Mouse (Mus musculus) erythroblast, embryonic 14.5 days (primary cell): ENCODE measurements around the gene Fgf3.

Source experiments
- GATA1 ChIP-seq: IDR thresholded peaks from 2 replicates; pipeline ENCODE4 v1.6.1; 2012; ENCODE audit warnings: low read length, inconsistent platforms, mixed read lengths
- TAL1 ChIP-seq: IDR thresholded peaks from 3 replicates; pipeline ENCODE4 v1.6.1; 2012; ENCODE audit warnings: low read length, inconsistent platforms, mixed read lengths

DNA sequence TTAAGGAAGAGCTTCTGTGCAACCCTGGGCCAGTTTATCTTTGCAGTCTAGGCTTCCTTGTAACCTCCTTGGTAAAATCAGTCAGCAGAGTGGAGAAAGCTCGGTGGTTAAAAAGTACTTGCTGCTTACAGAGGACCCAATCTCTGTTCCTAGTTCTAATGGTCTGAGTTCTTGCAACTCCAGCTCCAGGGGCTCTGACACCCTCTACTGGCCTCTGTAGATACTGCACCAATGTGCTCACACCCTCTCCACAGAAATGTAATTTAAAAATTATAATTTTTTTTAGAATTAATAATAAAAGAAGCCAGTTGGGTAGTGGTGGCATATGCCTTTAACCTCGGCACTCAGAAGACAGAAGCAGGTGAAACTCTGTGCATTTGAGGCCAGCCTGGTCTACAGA lies 49.8 kb downstream of the Fgf3 start:
- TF ChIP-seq GATA1 = no peak
- no peak for TF ChIP-seq TAL1
